Comparison of ENCODE assay signal across 8 mouse cellular contexts in the genomic region with DNA sequence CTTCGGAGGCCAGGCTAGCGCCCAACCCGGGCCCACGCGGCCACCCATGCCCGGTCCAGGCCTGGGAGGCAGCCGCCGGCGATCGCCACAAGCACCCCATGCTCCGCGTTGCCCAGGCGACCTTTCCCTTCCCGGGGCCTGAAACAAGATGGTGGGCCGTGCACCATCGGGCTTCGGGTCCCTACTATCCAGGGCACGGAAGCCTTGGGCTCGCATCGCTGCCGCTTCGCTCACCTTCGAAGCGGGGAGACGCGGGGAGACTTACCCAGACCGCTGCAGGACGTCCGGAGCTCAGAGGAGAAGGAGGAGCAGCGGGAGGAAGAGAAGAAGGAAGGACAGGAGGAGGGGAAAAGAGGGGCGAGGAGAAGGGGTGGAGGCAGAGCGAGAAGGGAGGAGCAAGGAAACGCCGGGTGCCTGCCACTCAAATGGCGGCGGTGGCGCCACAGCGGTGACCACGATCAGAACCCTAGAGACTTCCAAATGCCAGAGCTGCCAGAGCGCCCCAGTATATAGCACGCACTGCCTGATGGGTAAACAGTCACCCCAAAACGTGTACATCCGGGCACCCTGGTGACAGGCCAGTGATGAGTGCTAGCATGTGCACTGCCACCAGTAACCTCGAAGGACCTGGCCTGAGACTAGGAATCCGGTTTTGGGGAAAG. TPM values are rescaled to one million over a fixed set of nuclear protein-coding genes. Genes with fewer than 3 reads are reported as not detected.
DNase-seq lines count a peak whose midpoint lies in the region; ATAC-seq and TF ChIP-seq lines count a peak whose summit lies in the region.

Gene Zfp280c (minus strand): TSS at position 406 of the 662 bp plus-strand sequence.

- TF ChIP-seq CTCF in MEL (IDR thresholded peaks at IDR 0.05 in 2 of 3, conservative IDR thresholded peaks at IDR 0.05 in 1 of 3; ENCODE audit: control insufficient read depth in 1 of 3, insufficient read depth in 1 of 3, low read depth in 2 of 3, low read length in 3 of 3, poor library complexity in 1 of 3, severe bottlenecking in 1 of 3) = no peak
- TF ChIP-seq CTCF in cerebellum, adult 2 months (IDR thresholded peaks at IDR 0.05; ENCODE audit: borderline replicate concordance, insufficient read depth, low read depth, low read length) = no peak
- TF ChIP-seq CTCF in forebrain, postnatal 0 days (IDR thresholded peaks at IDR 0.05; ENCODE audit: low read depth) = no peak
- TF ChIP-seq CTCF in lung, postnatal 0 days (IDR thresholded peaks at IDR 0.05) = no peak

- 7% methylated on average over 44 of the region's 45 CpGs for WGBS in cerebellum, adult 2 months
- WGBS in forebrain, postnatal 0 days = 27% methylated on average over 43 of the region's 45 CpGs
- 20% methylated on average over 31 of the region's 45 CpGs for WGBS in lung, postnatal 0 days

- peak within 1 kb of the TSS; percentile 46 for H3K4me2 ChIP-seq in forebrain, postnatal 0 days (ENCODE audit: low read depth)
- peak within 1 kb of the TSS; percentile 53 for H3K4me2 ChIP-seq in lung, postnatal 0 days (replicated peaks; ENCODE audit: low read depth, low read length)

- TF ChIP-seq EP300 in MEL (IDR thresholded peaks at IDR 0.05; ENCODE audit: low read depth in 1 of 2, low read length in 2 of 2) = no peak
- TF ChIP-seq EP300 in lung, postnatal 0 days (IDR thresholded peaks at IDR 0.05) = no peak

- peak in 1 of 2 experiments; percentile 79; a peak in 2 of 4 replicates for TF ChIP-seq POLR2A in MEL (IDR thresholded peaks at IDR 0.05; ENCODE audit: control insufficient read depth in 1 of 2, insufficient read depth in 1 of 2, low read depth in 1 of 2, low read length in 2 of 2, poor library complexity in 1 of 2)
- peak; percentile 51; the same call in 1 of the 2 replicates for TF ChIP-seq POLR2A in cerebellum, adult 2 months (IDR thresholded peaks at IDR 0.05; ENCODE audit: borderline replicate concordance, insufficient read depth, low read length)

- peak within 1 kb of the TSS; percentile 59; the same call in 1 of the 2 replicates for H3K27ac ChIP-seq in MEL (ENCODE audit: control insufficient read depth, low read depth, low read length)
- peak within 1 kb of the TSS; percentile 79 for H3K27ac ChIP-seq in cerebellum, adult 2 months (ENCODE audit: insufficient read depth, low read length)
- H3K27ac ChIP-seq in forebrain, postnatal 0 days (ENCODE audit: low read depth, low read length) = peak within 1 kb of the TSS; percentile 89
- H3K27ac ChIP-seq in lung, postnatal 0 days (ENCODE audit: low read length) = peak within 1 kb of the TSS; percentile 54; the same call in 1 of the 2 replicates

- H3K36me3 ChIP-seq in MEL (ENCODE audit: control insufficient read depth in 1 of 2, insufficient read depth in 2 of 2, low read length in 2 of 2) = peaks cover 0 to 3% of the 10 kb centered on the region in 2 experiments; a peak in 2 of 4 replicates
- 0 out of 2 replicates have a peak, but pooled peaks cover 2% of the 10 kb centered on the region for H3K36me3 ChIP-seq in forebrain, postnatal 0 days (ENCODE audit: insufficient read depth)
- no peaks in the 10 kb centered on the region for H3K36me3 ChIP-seq in lung, postnatal 0 days (ENCODE audit: insufficient read depth, low read length)

- peak; percentile 83 for DNase-seq in MEL (ENCODE audit: low read depth, low spot score)
- DNase-seq in cerebellum, adult 2 months = peak; percentile 76 to 80
- peak; percentile 69 for DNase-seq in forebrain, postnatal 0 days
- DNase-seq in heart, postnatal 4 days = peak; percentile 62
- peak; percentile 80 for DNase-seq in layer of hippocampus, adult 9-11 months
- peak; percentile 86 for DNase-seq in lung, postnatal 0 days (ENCODE audit: low spot score)
- DNase-seq in ovary, postnatal 14 days (ENCODE audit: low spot score) = peak; percentile 21
- DNase-seq in thymus, postnatal 14 days = peak; percentile 80

- H3K9ac ChIP-seq in MEL (ENCODE audit: control insufficient read depth, low read depth, low read length, poor library complexity, severe bottlenecking) = peak within 1 kb of the TSS; percentile 96
- H3K9ac ChIP-seq in forebrain, postnatal 0 days = peak within 1 kb of the TSS; percentile 78
- H3K9ac ChIP-seq in lung, postnatal 0 days (replicated peaks; ENCODE audit: low read depth) = peak within 1 kb of the TSS; percentile 48

- peak; percentile 89 for ATAC-seq in forebrain, postnatal 0 days
- ATAC-seq in lung, postnatal 0 days = peak; percentile 95

- H3K27me3 ChIP-seq in MEL (ENCODE audit: control insufficient read depth in 1 of 2, insufficient read depth in 2 of 2, low read length in 2 of 2) = no peaks in the 10 kb centered on the region
- H3K27me3 ChIP-seq in cerebellum, adult 2 months (ENCODE audit: control insufficient read depth, insufficient read depth, low read length) = no peaks in the 10 kb centered on the region
- no peaks in the 10 kb centered on the region for H3K27me3 ChIP-seq in forebrain, postnatal 0 days (ENCODE audit: insufficient read depth, low read length)
- no peaks in the 10 kb centered on the region for H3K27me3 ChIP-seq in lung, postnatal 0 days (replicated peaks; ENCODE audit: insufficient read depth, low read length)

- TF ChIP-seq RAD21 in MEL (IDR thresholded peaks at IDR 0.05; ENCODE audit: low read depth, low read length) = no peak

- peaks cover 9% of the 10 kb centered on the region for H3K79me2 ChIP-seq in MEL (ENCODE audit: control insufficient read depth, insufficient read depth, low read length, poor library complexity)

- H3K4me1 ChIP-seq in MEL (ENCODE audit: control insufficient read depth in 1 of 2, insufficient read depth in 2 of 2, low read length in 2 of 2) = peaks cover 0 to 5% of the 10 kb centered on the region in 2 experiments; a peak in 1 of 4 replicates
- H3K4me1 ChIP-seq in cerebellum, adult 2 months (ENCODE audit: control insufficient read depth, insufficient read depth, low read length) = no peaks in the 10 kb centered on the region
- no peaks in the 10 kb centered on the region for H3K4me1 ChIP-seq in forebrain, postnatal 0 days (ENCODE audit: insufficient read depth)
- H3K4me1 ChIP-seq in lung, postnatal 0 days (ENCODE audit: insufficient read depth, low read depth, low read length) = no peaks in the 10 kb centered on the region

- no peaks in the 10 kb centered on the region for H3K9me3 ChIP-seq in MEL (replicated peaks; ENCODE audit: insufficient read depth, low read length)
- H3K9me3 ChIP-seq in forebrain, postnatal 0 days (ENCODE audit: low read length) = no peaks in the 10 kb centered on the region
- no peaks in the 10 kb centered on the region for H3K9me3 ChIP-seq in lung, postnatal 0 days (ENCODE audit: low read length)

- H3K4me3 ChIP-seq in MEL (ENCODE audit: control insufficient read depth in 1 of 2, insufficient read depth in 1 of 2, low read depth in 2 of 2, low read length in 2 of 2) = peak within 1 kb of the TSS; percentile 72 to 99
- H3K4me3 ChIP-seq in cerebellum, adult 2 months (replicated peaks; ENCODE audit: insufficient read depth, low read depth, low read length) = peak within 1 kb of the TSS; percentile 91
- peak within 1 kb of the TSS; percentile 55 for H3K4me3 ChIP-seq in forebrain, postnatal 0 days (ENCODE audit: low read depth, low read length)
- peak within 1 kb of the TSS; percentile 53 for H3K4me3 ChIP-seq in lung, postnatal 0 days (ENCODE audit: low read depth, low read length)

TF ChIP-seq in MEL, 35 proteins besides CTCF, POLR2A, EP300 and RAD21:
- TF ChIP-seq CHD2 (IDR thresholded peaks at IDR 0.05; ENCODE audit: low read length) (no peak), HCFC1 (IDR thresholded peaks at IDR 0.05; ENCODE audit: low read depth, low read length) (peak; percentile 57), E2F4 (IDR thresholded peaks at IDR 0.05; ENCODE audit: borderline replicate concordance, low read depth, low read length) (no peak), TCF12 (IDR thresholded peaks at IDR 0.05; ENCODE audit: low read depth, low read length) (0 out of 2 replicates have a peak, but pooled peaks have one; percentile 14), CHD1 (IDR thresholded peaks at IDR 0.05; ENCODE audit: low read depth, low read length) (no peak), SIN3A (IDR thresholded peaks at IDR 0.05; ENCODE audit: low read length) (no peak; the same call in 1 of the 2 replicates), MAZ (IDR thresholded peaks at IDR 0.05; ENCODE audit: low read depth, low read length) (no peak), MYC (IDR thresholded peaks at IDR 0.05; ENCODE audit: low read depth, low read length) (peak; percentile 67; the same call in 1 of the 2 replicates), USF1 (IDR thresholded peaks at IDR 0.05; ENCODE audit: low read depth, low read length) (no peak), TBP (IDR thresholded peaks at IDR 0.05; ENCODE audit: low read depth, low read length) (peak; percentile 91), POLR2AphosphoS5 (IDR thresholded peaks at IDR 0.05; ENCODE audit: borderline replicate concordance, low read depth, low read length) (no peak), MAX (IDR thresholded peaks at IDR 0.05; ENCODE audit: low read length) (peak; percentile 91), ZMIZ1 (IDR thresholded peaks at IDR 0.05; ENCODE audit: low read depth, low read length) (peak; percentile 58; the same call in 1 of the 2 replicates)

RNA-seq across cellular contexts. Expression of gene Zfp280c, which starts in this region (rescaled TPM):
- total RNA-seq in MEL (2012; rRNA removed) = 12.2 and 14.2 TPM in 2 replicates
- polyA plus RNA-seq in MEL (2012; ENCODE audit: insufficient read depth in 1 of 2, insufficient read length in 2 of 2, low read depth in 1 of 2, low replicate concordance in 2 of 2, missing spikeins in 1 of 2) = 10 to 100 TPM in 1 of 2 experiments, not detected in 1; 16.7 TPM
- polyA plus RNA-seq in cerebellum, adult 2 months (2012; rRNA removed) = 26.6 and 27.9 TPM in 2 replicates
- 23.2 and 26.7 TPM in 2 replicates for total RNA-seq in forebrain, postnatal 0 days (2014; rRNA removed)
- polyA plus RNA-seq in forebrain, postnatal 0 days (2015; fragmentation: Nextera tagmentation; extraction: Ambion mirVana) = 6.6 and 7.6 TPM in 2 replicates
- total RNA-seq in heart, postnatal 4 days (2021) = 10 to 100 TPM; 14.4 to 16.8 TPM
- polyA plus RNA-seq in lung, postnatal 0 days (2015; fragmentation: Nextera tagmentation; extraction: Ambion mirVana) = 5.0 and 5.4 TPM in 2 replicates

Comparison
In these comparisons a context has a peak if more than half of its experiments do, and no peak if none do; other contexts are left out.
1. Peak in every context shown above with its lines: DNase-seq, ATAC-seq, H3K4me3 ChIP-seq and H3K27ac ChIP-seq.
2. DNase-seq: peak in every context shown above with its lines; median percentile 86 in lung, postnatal 0 days; 83 in MEL; 80 in layer of hippocampus, adult 9-11 months; 80 in thymus, postnatal 14 days; 78 in cerebellum, adult 2 months; 69 in forebrain, postnatal 0 days; 62 in heart, postnatal 4 days; 21 in ovary, postnatal 14 days.